Mouse (Mus musculus): ENCODE measurements at regions not wholly inside any gene's neighbourhood (a gene's known extent, or its start where the extent isn't known, plus 50 kb on each side); places are given as distances from the start of the nearest gene placed in this dataset.

GRCm38 (mm10) chr2:51237451-51237850, 88.5 kb upstream of the Rnd3 start:
- peak; percentile 6 for DNase-seq (ENCODE audit: low spot score)

DNA sequence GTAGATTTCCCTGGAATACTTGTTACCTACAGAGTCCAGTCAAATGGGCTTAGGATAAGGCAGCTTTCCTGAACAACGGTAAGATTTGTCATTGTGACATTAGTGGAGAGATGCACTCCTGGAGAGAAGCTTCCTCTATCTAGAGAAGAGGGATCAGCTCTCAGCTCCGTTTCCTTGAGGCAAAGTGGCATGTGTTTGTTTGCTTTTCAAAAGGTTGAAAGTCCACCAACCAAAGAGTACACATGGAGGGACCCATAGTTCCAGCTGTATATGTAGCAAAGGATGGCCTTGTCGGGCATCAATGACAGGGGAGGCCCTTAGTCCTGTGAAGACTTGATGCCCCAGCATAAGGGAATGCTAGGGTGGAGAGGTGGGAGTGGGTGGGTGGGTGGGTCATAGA, 87.9 kb upstream of the Rnd3 start:
- no peak for DNase-seq (ENCODE audit: low spot score)

DNA sequence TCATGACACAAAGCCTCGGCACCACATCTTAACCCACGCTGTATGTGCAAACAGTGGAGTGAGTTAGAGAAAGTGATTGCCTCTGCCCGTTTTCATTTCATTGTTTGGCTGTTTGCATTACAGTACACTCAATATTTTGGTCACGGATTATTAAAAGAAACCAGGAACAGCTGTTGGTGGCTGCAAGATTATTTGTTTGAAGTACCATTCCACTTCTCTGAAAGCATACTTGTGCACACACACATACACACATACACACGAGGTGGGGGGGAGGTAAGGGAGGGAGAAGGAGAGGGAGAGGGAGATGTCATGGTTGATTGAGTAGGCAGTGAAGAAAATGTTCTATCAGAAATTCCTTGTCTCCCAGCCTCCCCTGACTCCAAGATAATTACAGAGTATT, 85.5 kb upstream of the Rnd3 start:
- DNase-seq (ENCODE audit: low spot score), result no peak

- DNase-seq (ENCODE audit: low spot score), result no peak
These were observed 73.9 kb upstream of the Rnd3 start for GRCm38 (mm10) chr2:51222851-51223250.

DNA sequence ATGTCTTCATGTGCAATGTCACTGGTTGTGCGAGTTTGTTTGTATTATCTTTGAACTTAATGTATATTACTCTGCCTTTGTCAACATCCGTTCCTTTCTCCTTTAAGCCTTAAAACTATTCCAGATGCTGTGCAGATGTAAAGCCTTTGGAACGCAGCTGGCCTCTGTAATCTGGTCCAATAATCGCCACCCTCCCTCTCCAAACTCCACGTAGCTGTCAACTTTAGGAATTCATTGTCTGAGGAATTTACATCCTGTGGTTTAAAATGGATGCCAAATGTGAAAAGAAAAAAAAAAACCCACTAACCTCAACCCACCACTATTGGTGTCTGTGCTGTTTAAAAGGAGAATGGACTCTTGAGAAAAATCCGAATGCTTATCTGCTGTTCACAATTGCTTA, 70.8 kb upstream of the Rnd3 start:
- DNase-seq (ENCODE audit: low spot score), result no peak

DNA sequence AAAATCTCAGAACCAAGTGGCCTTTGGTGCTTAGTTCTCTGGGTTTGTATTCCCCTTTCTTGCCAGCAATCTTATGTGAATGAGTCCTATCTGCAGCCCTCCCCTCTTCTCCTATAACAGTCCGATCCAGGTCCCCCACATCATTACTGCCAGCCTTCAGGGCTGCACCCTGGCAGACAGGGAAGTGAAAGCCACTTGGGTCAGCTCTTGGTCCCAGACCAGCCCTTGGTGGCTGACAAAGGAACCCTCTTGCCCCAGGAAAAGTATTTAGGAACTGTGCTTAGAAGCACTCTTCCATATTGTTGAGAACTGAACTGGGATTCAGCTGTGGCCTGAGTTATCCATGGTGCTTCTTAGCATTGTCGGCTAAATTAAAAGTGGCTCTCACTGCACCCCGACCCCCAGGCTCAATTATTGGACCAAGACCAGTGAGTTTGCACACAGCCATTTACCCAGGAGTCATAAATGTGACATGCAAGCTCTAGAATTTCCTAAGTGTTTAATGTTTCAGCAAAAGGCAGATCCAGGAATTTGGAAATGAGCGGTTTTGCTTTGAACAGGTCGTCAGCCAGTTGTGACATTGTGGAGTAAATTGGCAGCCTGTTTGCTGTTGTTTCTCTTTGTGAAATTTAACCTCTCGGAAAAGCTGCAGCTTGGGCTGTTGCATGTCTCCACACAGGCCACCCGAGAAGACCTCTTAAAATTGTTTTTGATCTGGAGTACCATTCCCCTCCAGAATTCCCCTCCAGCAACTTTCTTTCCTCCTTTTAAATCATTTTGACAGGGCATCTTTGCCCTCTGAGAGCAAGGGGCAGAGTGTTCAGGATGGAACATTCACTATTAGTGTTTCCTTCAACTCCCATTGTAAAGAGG, 58.5 kb upstream of the Rnd3 start:
- DNase-seq (ENCODE audit: low spot score), result no peak

GRCm38 (mm10) chr2:51206332-51206731, 57.4 kb upstream of the Rnd3 start:
- DNase-seq (ENCODE audit: low spot score), result no peak
